Comparison of ENCODE assay signal across 8 mouse cellular contexts in the genomic region with DNA sequence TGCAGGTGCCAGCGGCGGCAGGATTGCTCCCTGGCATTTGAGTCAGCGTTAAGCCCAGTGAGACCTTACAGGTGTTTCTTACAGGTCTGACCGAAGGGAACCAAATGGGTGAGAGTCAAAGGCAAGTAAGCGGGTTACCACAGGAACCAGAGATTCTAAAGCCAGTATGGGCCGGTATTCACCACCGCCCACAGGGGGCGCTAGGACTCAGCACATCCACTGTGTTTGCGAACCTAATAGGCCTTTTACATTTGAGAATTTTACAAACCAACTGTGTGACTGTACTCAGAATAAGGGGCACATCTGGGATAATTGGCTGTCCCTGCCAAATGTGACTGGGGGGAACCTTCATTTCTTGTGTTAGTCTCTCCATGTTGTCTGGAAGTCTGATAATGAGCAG. TPM values are rescaled to one million over a fixed set of nuclear protein-coding genes. Genes with fewer than 3 reads are reported as not detected.
DNase-seq lines count a peak whose midpoint lies in the region; ATAC-seq and TF ChIP-seq lines count a peak whose summit lies in the region.

No protein-coding gene starts in this region.

- TF ChIP-seq POLR2A in cerebellum, adult 2 months (IDR thresholded peaks at IDR 0.05; ENCODE audit: borderline replicate concordance, insufficient read depth, low read length), result no peak
- TF ChIP-seq POLR2A in lung, adult 2 months (IDR thresholded peaks at IDR 0.05; ENCODE audit: borderline replicate concordance, extremely low read depth, low read depth, low read length), result 0 out of 2 replicates have a peak, but pooled peaks have one; percentile 7

- H3K4me3 ChIP-seq in cerebellum, adult 2 months (replicated peaks; ENCODE audit: insufficient read depth, low read depth, low read length), result no peak overlapping the region
- no peak overlapping the region for H3K4me3 ChIP-seq in midbrain, embryonic 14.5 days (replicated peaks; ENCODE audit: low read depth, low read length)
- H3K4me3 ChIP-seq in midbrain, embryonic 15.5 days, result no peak overlapping the region
- H3K4me3 ChIP-seq in lung, adult 2 months (replicated peaks; ENCODE audit: extremely low read depth, low read depth, low read length), result no peak overlapping the region
- H3K4me3 ChIP-seq in stomach, postnatal 0 days (ENCODE audit: low read depth, low read length), result no peak overlapping the region

- DNase-seq in cerebellum, adult 2 months, result peak; percentile 24 to 31
- DNase-seq in cerebellum, adult 11-12 months, result no peak
- DNase-seq in midbrain, embryonic 14.5 days, result peak; percentile 80
- peak; percentile 28 for DNase-seq in c-Kit-negative CD71-positive TER-119-positive erythroid progenitor cells, embryonic 14.5 days (ENCODE audit: low read depth, low spot score)
- peak; percentile 41 to 59 for DNase-seq in heart, postnatal 36 days
- DNase-seq in lung, adult 2 months, result peak; percentile 53
- peak; percentile 81 for DNase-seq in stomach, postnatal 0 days (ENCODE audit: low spot score)

- no peak overlapping the region for H3K27ac ChIP-seq in cerebellum, adult 2 months (ENCODE audit: insufficient read depth, low read length)
- no peak overlapping the region for H3K27ac ChIP-seq in midbrain, embryonic 14.5 days (replicated peaks; ENCODE audit: low read depth, low read length)
- H3K27ac ChIP-seq in midbrain, embryonic 15.5 days, result no peak overlapping the region
- no peak overlapping the region for H3K27ac ChIP-seq in stomach, postnatal 0 days (replicated peaks)

- no peak overlapping the region for H3K4me2 ChIP-seq in midbrain, embryonic 14.5 days (ENCODE audit: low read length)
- H3K4me2 ChIP-seq in midbrain, embryonic 15.5 days, result no peak overlapping the region
- H3K4me2 ChIP-seq in stomach, postnatal 0 days (replicated peaks; ENCODE audit: low read depth), result no peak overlapping the region

- intact Hi-C loops in heart, postnatal 36 days (cut with DNase I), result loop anchor here (1.0 to 5.0 kb wide), 2 partner anchors 54 to 62 kb away; a partner anchor contains a TSS

- TF ChIP-seq CTCF in cerebellum, adult 2 months (IDR thresholded peaks at IDR 0.05; ENCODE audit: borderline replicate concordance, insufficient read depth, low read depth, low read length), result peak; percentile 62; the same call in 1 of the 2 replicates
- peak; percentile 84 for TF ChIP-seq CTCF in lung, adult 2 months (IDR thresholded peaks at IDR 0.05; ENCODE audit: insufficient read depth, low read length)
- TF ChIP-seq CTCF in stomach, postnatal 0 days (IDR thresholded peaks at IDR 0.05; ENCODE audit: low read depth), result peak; percentile 84

- no peak for TF ChIP-seq EP300 in stomach, postnatal 0 days (optimal IDR thresholded peaks at IDR 0.05)

- 55% methylated on average over 9 of the region's 9 CpGs for WGBS in cerebellum, adult 2 months
- WGBS in midbrain, embryonic 14.5 days, result 12% methylated on average over 9 of the region's 9 CpGs
- WGBS in midbrain, embryonic 15.5 days, result 16% methylated on average over 9 of the region's 9 CpGs
- WGBS in lung, adult 2 months, result 30% methylated on average over 9 of the region's 9 CpGs
- WGBS in stomach, postnatal 0 days, result 18% methylated on average over 9 of the region's 9 CpGs

- H3K36me3 ChIP-seq in midbrain, embryonic 14.5 days (ENCODE audit: control insufficient read depth, insufficient read depth, low read length), result no peaks in the 10 kb centered on the region
- H3K36me3 ChIP-seq in midbrain, embryonic 15.5 days (replicated peaks), result no peaks in the 10 kb centered on the region
- H3K36me3 ChIP-seq in stomach, postnatal 0 days (ENCODE audit: control insufficient read depth, insufficient read depth, low read length), result no peaks in the 10 kb centered on the region

- ATAC-seq in midbrain, embryonic 14.5 days (ENCODE audit: low FRiP score, low TSS enrichment), result no peak
- no peak for ATAC-seq in midbrain, embryonic 15.5 days (replicated peaks)
- ATAC-seq in stomach, postnatal 0 days (ENCODE audit: low FRiP score, low TSS enrichment), result no peak

- H3K9me3 ChIP-seq in midbrain, embryonic 14.5 days (ENCODE audit: control insufficient read depth, low read length), result no peaks in the 10 kb centered on the region
- H3K9me3 ChIP-seq in midbrain, embryonic 15.5 days, result no peaks in the 10 kb centered on the region
- no peaks in the 10 kb centered on the region for H3K9me3 ChIP-seq in stomach, postnatal 0 days (ENCODE audit: control insufficient read depth, low read length)

- H3K4me1 ChIP-seq in cerebellum, adult 2 months (ENCODE audit: control insufficient read depth, insufficient read depth, low read length), result peaks cover 9% of the 10 kb centered on the region
- H3K4me1 ChIP-seq in midbrain, embryonic 14.5 days (ENCODE audit: control insufficient read depth, insufficient read depth, low read length), result no peaks in the 10 kb centered on the region
- H3K4me1 ChIP-seq in midbrain, embryonic 15.5 days, result no peaks in the 10 kb centered on the region
- peaks cover 5% of the 10 kb centered on the region; the same call in 1 of the 2 replicates for H3K4me1 ChIP-seq in lung, adult 2 months (ENCODE audit: control insufficient read depth, insufficient read depth, low read length)
- H3K4me1 ChIP-seq in stomach, postnatal 0 days (replicated peaks; ENCODE audit: control insufficient read depth, insufficient read depth), result no peaks in the 10 kb centered on the region

- H3K9ac ChIP-seq in midbrain, embryonic 14.5 days (replicated peaks; ENCODE audit: low read length), result no peak overlapping the region
- H3K9ac ChIP-seq in midbrain, embryonic 15.5 days, result no peak overlapping the region
- no peak overlapping the region for H3K9ac ChIP-seq in stomach, postnatal 0 days (ENCODE audit: low read length)

- H3K27me3 ChIP-seq in cerebellum, adult 2 months (ENCODE audit: control insufficient read depth, insufficient read depth, low read length), result no peaks in the 10 kb centered on the region
- H3K27me3 ChIP-seq in midbrain, embryonic 14.5 days (ENCODE audit: control insufficient read depth, insufficient read depth, low read length), result no peaks in the 10 kb centered on the region
- no peaks in the 10 kb centered on the region for H3K27me3 ChIP-seq in midbrain, embryonic 15.5 days (replicated peaks)
- no peaks in the 10 kb centered on the region for H3K27me3 ChIP-seq in stomach, postnatal 0 days (ENCODE audit: control insufficient read depth, insufficient read depth, low read length)

RNA-seq across cellular contexts. Expression of a gene that starts 54.1 kb away (rescaled TPM):
- polyA plus RNA-seq in cerebellum, adult 2 months (2012; rRNA removed), result 46.1 and 47.3 TPM in 2 replicates
- polyA plus RNA-seq in midbrain, embryonic 14.5 days (2014; fragmentation: Nextera tagmentation; extraction: Ambion mirVana), result 18.0 and 20.8 TPM in 2 replicates
- 22.1 and 27.9 TPM in 2 replicates for polyA plus RNA-seq in midbrain, embryonic 15.5 days (2015; fragmentation: Nextera tagmentation; extraction: Ambion mirVana)
- 1 to 10 TPM; 4.3 to 5.9 TPM for total RNA-seq in heart, postnatal 36 days (2021)
- 32.4 and 44.6 TPM in 2 replicates for polyA plus RNA-seq in lung, adult 2 months (2012; rRNA removed)
- 3.1 and 3.9 TPM in 2 replicates for polyA plus RNA-seq in stomach, postnatal 0 days (2015; fragmentation: Nextera tagmentation; extraction: Ambion mirVana)

RNA-seq across cellular contexts. Expression of a gene that starts 59.2 kb away (rescaled TPM):
- 41.0 and 43.8 TPM in 2 replicates for polyA plus RNA-seq in cerebellum, adult 2 months (2012; rRNA removed)
- 29.9 and 30.8 TPM in 2 replicates for polyA plus RNA-seq in midbrain, embryonic 14.5 days (2014; fragmentation: Nextera tagmentation; extraction: Ambion mirVana)
- 38.3 and 40.3 TPM in 2 replicates for polyA plus RNA-seq in midbrain, embryonic 15.5 days (2015; fragmentation: Nextera tagmentation; extraction: Ambion mirVana)
- total RNA-seq in heart, postnatal 36 days (2021), result 10 to 100 TPM; 28.2 TPM
- 13.4 and 22.7 TPM in 2 replicates for polyA plus RNA-seq in lung, adult 2 months (2012; rRNA removed)
- 47.2 and 48.6 TPM in 2 replicates for polyA plus RNA-seq in stomach, postnatal 0 days (2015; fragmentation: Nextera tagmentation; extraction: Ambion mirVana)
